Mouse (Mus musculus) small intestine, adult 2 months (tissue): ENCODE measurements around the gene Epha4.

Experiments used
- CTCF ChIP-seq: fragments of 200-500 bp; IDR thresholded peaks from 2 replicates; pipeline ENCODE4 v1.5.1; 2012; ENCODE audit warnings: low read depth, mild to moderate bottlenecking, control low read depth, inconsistent platforms, low read length, moderate library complexity, mixed read lengths; ENCODE audit not compliant: insufficient replicate concordance, insufficient read length; ENCODE audit errors: extremely low read depth
- POLR2A ChIP-seq: fragments of 200-500 bp; IDR thresholded peaks from 2 replicates; pipeline ENCODE4 v1.6.1; 2012; ENCODE audit warnings: low read depth, mild to moderate bottlenecking, control low read depth, inconsistent platforms, low read length, moderate library complexity

GRCm38 (mm10) chr1:77457446-77457800 is 57.5 kb downstream of the Epha4 start:
- TF ChIP-seq CTCF: no peak
- TF ChIP-seq POLR2A: no peak
